Mouse (Mus musculus): ENCODE measurements around the gene Pigm. TPM values are rescaled to one million over a fixed set of nuclear protein-coding genes. Genes with fewer than 3 reads are reported as not detected.
A peak's percentile ranks its signal among the peaks of the same experiment; 100 is the strongest.

The Pigm gene
- total RNA-seq (2021), result 10 to 100 TPM; 13.6 to 13.8 TPM
- long read RNA-seq, experiment 1, full-length matches to known transcripts, result 13 of 13 reads
- long read RNA-seq, experiment 1, partial matches to known transcripts, result 0 of 13 reads
- long read RNA-seq, experiment 1, other reads (novel, unspliced or antisense), result 0 of 13 reads
- long read RNA-seq, experiment 2, full-length matches to known transcripts, result 11 of 11 reads
- long read RNA-seq, experiment 2, partial matches to known transcripts, result 0 of 11 reads
- long read RNA-seq, experiment 2, other reads (novel, unspliced or antisense), result 0 of 11 reads

GRCm38 (mm10) chr1:172376198-172376667 is at the start of gene Pigm:
Pigm (plus strand) TSS chr1:172376546.
- peak; percentile 98 for DNase-seq

GRCm38 (mm10) chr1:172326684-172327083 is 49.7 kb upstream of the Pigm start:
- no peak for DNase-seq

DNA sequence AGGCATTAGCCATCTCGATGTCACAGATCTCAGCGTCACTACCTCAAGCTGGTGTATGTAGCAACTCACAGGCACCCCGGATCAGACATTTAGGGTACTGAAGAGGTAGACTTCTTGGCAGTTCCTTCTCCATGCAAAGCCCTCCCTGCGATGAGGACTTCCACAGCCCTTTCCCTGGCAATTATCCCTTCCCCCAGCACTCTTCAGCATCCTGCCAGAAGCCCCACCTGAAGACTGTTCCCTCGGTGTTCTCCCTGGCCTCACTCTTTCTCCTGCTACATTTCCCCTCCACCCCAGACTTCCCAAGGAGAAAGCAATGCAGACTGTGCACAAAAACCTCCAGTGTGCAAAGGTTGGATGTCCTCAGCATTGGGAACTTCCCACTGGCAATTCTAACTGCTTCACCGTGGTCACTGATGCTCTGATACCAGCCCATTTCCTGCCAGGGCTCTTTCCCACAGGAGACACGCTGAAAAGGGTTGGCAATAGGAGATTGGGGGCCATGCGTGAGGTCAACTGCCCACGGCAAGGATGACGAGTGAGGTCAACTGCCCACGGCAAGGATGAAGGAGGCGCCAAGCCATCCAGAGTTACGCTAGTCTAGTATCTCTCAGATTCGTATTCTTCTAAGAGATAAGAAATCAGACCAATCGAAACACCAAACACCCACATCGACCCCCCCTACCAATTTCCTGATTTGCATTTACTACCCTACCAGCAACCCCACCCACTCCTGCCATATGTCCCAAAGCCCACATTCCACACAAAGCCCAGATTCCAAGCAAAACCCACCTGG is 48.9 kb upstream of the Pigm start:
- no peak for DNase-seq

DNA sequence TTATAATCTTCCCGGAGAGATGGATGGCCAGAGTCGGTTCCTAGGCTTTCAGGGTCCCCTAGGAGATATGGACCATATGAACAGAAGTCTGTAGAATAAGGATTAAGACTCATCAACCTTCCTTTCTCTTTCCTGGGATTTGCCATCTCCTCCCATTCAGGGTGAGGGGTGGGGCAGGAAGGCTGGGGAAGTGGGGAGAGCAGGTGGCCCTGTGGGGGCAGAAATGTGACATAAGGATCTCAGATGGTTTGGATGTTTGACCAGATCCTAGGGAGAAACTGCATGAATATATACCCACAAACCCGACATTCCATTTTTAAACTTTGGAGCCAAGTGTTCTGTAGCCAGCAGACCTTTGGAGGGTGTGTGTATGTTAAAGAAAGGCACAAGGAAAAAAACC is 48.3 kb upstream of the Pigm start:
- no peak for DNase-seq

GRCm38 (mm10) chr1:172328461-172328860 is 47.9 kb upstream of the Pigm start:
- DNase-seq, result no peak

DNA sequence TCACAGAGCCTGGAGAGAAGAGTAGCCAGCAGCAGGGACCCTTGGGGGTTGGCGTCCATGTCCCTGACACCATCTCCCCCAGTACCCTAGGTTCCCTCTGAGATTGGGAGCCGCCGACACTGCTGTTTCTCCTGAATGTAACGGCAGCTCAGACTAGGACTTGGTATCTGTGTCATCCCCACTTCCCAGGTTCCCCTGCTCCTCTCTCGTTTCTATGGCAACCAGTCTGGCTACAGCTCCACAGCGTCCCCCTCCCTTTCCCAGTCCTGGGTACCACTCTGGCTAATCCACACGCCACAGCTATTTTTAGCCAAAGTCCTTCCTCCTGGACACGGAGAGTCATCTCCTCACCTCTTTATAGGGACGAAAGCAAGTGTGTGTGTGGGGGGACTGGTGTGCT is 47.2 kb upstream of the Pigm start, which contains the start of gene Kcnj9:
Gene Kcnj9 (minus strand): TSS at position 188 of the 400 bp plus-strand sequence.
- no peak for DNase-seq

- DNase-seq, result no peak
These were observed 46.7 kb upstream of the Pigm start for GRCm38 (mm10) chr1:172329616-172330015.

DNA sequence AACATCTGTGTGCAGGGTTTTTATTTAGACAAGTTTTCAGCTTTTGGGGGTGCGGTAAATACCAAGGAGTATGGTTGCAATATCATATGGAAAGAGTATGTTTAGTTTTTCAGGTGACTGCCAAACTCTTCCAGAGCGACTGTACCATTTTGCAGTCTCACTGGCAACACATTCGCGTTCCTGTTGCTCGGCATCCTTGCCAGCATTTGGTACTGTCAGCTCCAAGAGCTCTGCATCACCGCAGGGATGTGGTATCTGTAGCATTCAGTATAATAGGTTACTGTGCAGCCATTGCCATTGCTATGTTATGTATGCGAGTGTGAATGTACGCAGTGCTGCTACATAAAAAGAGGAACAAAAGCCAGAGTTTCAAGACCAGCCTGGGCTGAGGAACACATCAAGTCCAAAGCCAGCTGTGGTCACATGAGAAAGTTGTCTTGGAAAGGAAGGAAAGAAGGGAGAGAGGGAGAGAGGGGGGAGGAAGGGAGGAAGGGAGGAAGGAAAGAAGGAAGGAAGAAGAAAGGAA is 44.9 kb upstream of the Pigm start:
- DNase-seq, result no peak

- no peak for DNase-seq
These were observed 43.4 kb upstream of the Pigm start for GRCm38 (mm10) chr1:172332925-172333324.

DNA sequence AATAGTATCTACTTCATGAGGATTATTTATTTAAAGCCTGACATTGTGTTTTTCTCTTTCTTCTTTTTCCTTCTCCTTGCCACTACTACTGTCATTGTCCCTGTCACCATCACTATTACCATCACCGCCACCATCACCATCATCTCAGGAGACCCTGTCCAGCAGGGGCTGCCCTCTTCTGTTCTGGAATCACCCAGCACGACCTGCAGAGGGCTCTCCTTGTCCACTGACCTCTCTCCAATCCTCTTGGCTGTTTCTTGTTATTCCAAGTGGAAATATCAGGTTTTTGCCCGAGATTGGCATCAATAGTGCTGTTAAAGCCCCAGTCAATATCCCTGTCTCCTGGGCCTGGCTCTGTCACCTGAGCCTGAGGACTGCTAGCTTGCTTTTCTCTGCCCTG is 42.8 kb upstream of the Pigm start:
- DNase-seq, result no peak

DNA sequence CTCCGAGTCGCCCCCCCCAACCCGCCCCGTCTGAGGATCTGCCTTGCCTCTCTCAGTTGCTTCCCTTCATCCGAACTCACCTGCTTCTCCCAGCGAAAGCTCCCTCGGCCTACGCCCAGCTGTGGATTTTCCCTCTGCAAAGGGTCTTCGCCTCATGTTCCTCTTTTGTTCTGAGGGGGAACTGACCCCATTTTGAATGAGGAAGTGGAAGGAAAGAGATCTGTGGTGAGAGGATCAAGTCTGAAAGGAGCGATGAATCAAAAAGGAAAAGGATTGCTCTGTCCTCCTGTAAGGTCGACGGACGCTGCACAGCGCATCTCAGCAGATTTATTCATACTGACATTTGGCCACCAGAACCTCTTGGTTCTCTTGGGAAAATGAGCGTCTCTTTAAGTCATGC is 40.5 kb upstream of the Pigm start:
- DNase-seq, result no peak

- DNase-seq, result no peak
These were observed 38.7 kb upstream of the Pigm start for GRCm38 (mm10) chr1:172337411-172338185.

- peak; percentile 84 for DNase-seq
These were observed 35.5 kb upstream of the Pigm start, which contains the start of gene Kcnj10 for GRCm38 (mm10) chr1:172340729-172341321. Kcnj10 (plus strand) TSS chr1:172341210.

DNA sequence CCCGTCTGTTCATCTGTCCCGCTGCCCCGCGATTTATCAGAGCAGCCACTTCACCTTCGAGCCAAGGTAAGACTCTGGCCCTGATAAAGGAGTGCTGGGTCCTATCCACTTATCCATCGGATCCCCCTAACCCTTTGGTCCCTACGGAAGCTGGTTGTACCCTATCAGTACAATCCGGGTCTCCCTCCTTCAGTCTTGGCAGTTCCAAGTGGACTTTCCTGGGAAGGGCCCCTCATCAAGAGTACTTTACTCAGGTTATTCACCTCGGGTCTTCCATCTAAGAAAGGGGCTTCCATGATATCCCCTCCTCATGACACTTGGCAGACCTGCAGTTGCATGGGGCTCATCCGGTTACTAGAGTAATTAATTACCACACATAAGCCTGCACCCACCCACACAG is 35.0 kb upstream of the Pigm start:
- no peak for DNase-seq

- DNase-seq, result no peak
These were observed 33.6 kb upstream of the Pigm start for GRCm38 (mm10) chr1:172342729-172343128.

DNA sequence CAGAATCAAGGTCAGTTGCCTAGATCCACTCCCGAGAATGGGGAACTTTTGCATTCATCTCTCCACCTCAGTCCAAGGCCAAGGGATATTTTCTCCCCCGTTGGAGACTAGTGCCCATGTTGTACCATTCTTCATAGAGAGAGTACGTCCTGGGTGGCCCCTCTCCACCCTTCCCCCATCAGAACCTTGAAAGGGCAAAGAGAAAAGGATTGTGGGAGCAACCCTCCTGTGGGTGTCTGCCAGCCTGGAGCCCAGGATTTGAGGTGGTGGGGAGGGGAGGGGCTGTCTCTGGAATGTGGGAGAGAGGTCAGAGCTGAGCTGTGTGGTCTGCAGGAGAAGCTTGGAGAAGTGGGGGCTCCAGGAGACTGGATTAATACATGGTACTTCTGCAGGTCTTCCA is 32.4 kb upstream of the Pigm start:
- no peak for DNase-seq

DNA sequence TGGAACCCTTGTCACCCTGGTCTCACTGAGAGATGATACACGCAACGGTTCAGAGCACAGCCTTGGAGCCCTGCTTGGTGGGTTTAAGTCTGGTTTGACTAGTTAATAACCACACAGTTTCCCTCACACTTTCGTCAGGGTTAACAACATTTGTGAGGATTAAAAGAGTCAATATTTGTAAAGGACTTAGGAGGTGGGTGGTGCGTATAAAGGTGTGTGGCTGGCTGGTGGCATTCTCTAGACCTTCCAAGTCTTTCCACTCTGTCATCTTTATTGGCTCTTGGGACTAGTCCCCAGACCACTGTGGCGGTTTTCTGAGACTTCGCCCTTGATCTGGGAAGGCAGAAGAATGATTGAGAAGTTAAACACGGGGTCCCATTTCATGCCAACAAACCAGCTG is 31.5 kb upstream of the Pigm start:
- DNase-seq, result no peak

DNA sequence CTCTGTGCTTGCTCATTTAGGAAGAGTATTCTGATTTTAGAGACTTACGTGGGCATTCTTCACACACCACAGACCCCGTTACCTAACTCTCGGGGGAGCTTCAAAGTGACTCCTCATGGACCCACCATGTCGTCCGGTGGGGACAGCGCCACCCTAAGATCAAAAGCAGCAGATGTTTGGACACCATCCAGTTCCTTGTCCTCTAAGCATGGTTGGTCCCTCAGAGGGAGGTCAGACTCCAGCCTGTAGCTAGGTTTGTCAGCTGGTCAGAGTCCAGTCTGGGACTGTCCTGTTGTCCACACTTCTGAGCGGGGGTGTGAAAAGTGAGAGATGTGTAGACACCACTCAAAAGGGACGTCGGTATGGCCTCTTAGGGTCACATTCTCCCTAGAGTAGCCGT is 29.6 kb upstream of the Pigm start:
- no peak for DNase-seq

- DNase-seq, result no peak
These were observed 29.0 kb upstream of the Pigm start for GRCm38 (mm10) chr1:172347382-172347781.

- no peak for DNase-seq
These were observed 26.8 kb upstream of the Pigm start for GRCm38 (mm10) chr1:172349504-172349903.

GRCm38 (mm10) chr1:172349916-172350812 is 26.2 kb upstream of the Pigm start:
- DNase-seq, result no peak
